Mouse (Mus musculus): ENCODE measurements at regions not wholly inside any gene's neighbourhood (a gene's known extent, or its start where the extent isn't known, plus 50 kb on each side); places are given as distances from the start of the nearest gene placed in this dataset.
"Not testable (repeated sequence)": the region's sequence is repeated elsewhere in the genome, so short reads cannot be mapped to it uniquely, and the experiment has no call there.

GRCm38 (mm10) chr2:95433996-95434395 is 884.0 kb upstream of the Lrrc4c start:
- H3K4me2 ChIP-seq (ENCODE audit: low read length); ATAC-seq (ENCODE audit: low FRiP score, low TSS enrichment); H3K4me3 ChIP-seq (replicated peaks; ENCODE audit: low read depth, low read length); H3K4me1 ChIP-seq (ENCODE audit: control insufficient read depth, insufficient read depth, low read length); H3K27me3 ChIP-seq (ENCODE audit: control insufficient read depth, insufficient read depth, low read length); H3K9me3 ChIP-seq (ENCODE audit: control insufficient read depth, low read length); H3K27ac ChIP-seq (replicated peaks; ENCODE audit: low read depth, low read length); DNase-seq; H3K36me3 ChIP-seq (ENCODE audit: control insufficient read depth, insufficient read depth, low read length); H3K9ac ChIP-seq (replicated peaks; ENCODE audit: low read length): not testable (repeated sequence)
- 79% methylated on average over 1 of the region's 1 CpGs for WGBS

GRCm38 (mm10) chr2:95440957-95441356 is 877.0 kb upstream of the Lrrc4c start:
- Histone ChIP-seq H3K36me3 (ENCODE audit: control insufficient read depth, insufficient read depth, low read length) (no peaks in the 10 kb centered on the region), H3K27ac (replicated peaks; ENCODE audit: low read depth, low read length) (no peak overlapping the region), H3K27me3 (ENCODE audit: control insufficient read depth, insufficient read depth, low read length) (no peaks in the 10 kb centered on the region), H3K9ac (replicated peaks; ENCODE audit: low read length) (no peak overlapping the region), H3K4me3 (replicated peaks; ENCODE audit: low read depth, low read length) (no peak overlapping the region), H3K9me3 (ENCODE audit: control insufficient read depth, low read length) (no peaks in the 10 kb centered on the region), H3K4me1 (ENCODE audit: control insufficient read depth, insufficient read depth, low read length) (no peaks in the 10 kb centered on the region), H3K4me2 (ENCODE audit: low read length) (no peak overlapping the region)
- ATAC-seq (ENCODE audit: low FRiP score, low TSS enrichment) (no peak), DNase-seq (no peak)

GRCm38 (mm10) chr2:95443245-95443799 is 874.6 kb upstream of the Lrrc4c start:
- WGBS = 72% methylated on average over 2 of the region's 2 CpGs
- no peak overlapping the region for H3K4me2 ChIP-seq (ENCODE audit: low read length)
- no peaks in the 10 kb centered on the region for H3K9me3 ChIP-seq (ENCODE audit: control insufficient read depth, low read length)
- no peaks in the 10 kb centered on the region for H3K36me3 ChIP-seq (ENCODE audit: control insufficient read depth, insufficient read depth, low read length)
- ATAC-seq (ENCODE audit: low FRiP score, low TSS enrichment) (no peak), DNase-seq (no peak)
- H3K27ac ChIP-seq (replicated peaks; ENCODE audit: low read depth, low read length) = no peak overlapping the region
- no peaks in the 10 kb centered on the region for H3K27me3 ChIP-seq (ENCODE audit: control insufficient read depth, insufficient read depth, low read length)
- H3K9ac ChIP-seq (replicated peaks; ENCODE audit: low read length) = no peak overlapping the region
- no peak overlapping the region for H3K4me3 ChIP-seq (replicated peaks; ENCODE audit: low read depth, low read length)
- H3K4me1 ChIP-seq (ENCODE audit: control insufficient read depth, insufficient read depth, low read length) = no peaks in the 10 kb centered on the region

- peak; percentile 65 for DNase-seq
- Histone ChIP-seq H3K9me3 (ENCODE audit: control insufficient read depth, low read length) (no peaks in the 10 kb centered on the region), H3K4me1 (ENCODE audit: control insufficient read depth, insufficient read depth, low read length) (0 out of 2 replicates have a peak, but pooled peaks cover 3% of the 10 kb centered on the region), H3K27ac (replicated peaks; ENCODE audit: low read depth, low read length) (no peak overlapping the region), H3K27me3 (ENCODE audit: control insufficient read depth, insufficient read depth, low read length) (no peaks in the 10 kb centered on the region), H3K9ac (replicated peaks; ENCODE audit: low read length) (no peak overlapping the region), H3K4me3 (replicated peaks; ENCODE audit: low read depth, low read length) (no peak overlapping the region), H3K36me3 (ENCODE audit: control insufficient read depth, insufficient read depth, low read length) (no peaks in the 10 kb centered on the region), H3K4me2 (ENCODE audit: low read length) (no peak overlapping the region)
- WGBS = 0% methylated on average over 1 of the region's 1 CpGs
- ATAC-seq (ENCODE audit: low FRiP score, low TSS enrichment) = peak; percentile 63
Observed at GRCm38 (mm10) chr2:95448897-95449296, 869.1 kb upstream of the Lrrc4c start.

DNA sequence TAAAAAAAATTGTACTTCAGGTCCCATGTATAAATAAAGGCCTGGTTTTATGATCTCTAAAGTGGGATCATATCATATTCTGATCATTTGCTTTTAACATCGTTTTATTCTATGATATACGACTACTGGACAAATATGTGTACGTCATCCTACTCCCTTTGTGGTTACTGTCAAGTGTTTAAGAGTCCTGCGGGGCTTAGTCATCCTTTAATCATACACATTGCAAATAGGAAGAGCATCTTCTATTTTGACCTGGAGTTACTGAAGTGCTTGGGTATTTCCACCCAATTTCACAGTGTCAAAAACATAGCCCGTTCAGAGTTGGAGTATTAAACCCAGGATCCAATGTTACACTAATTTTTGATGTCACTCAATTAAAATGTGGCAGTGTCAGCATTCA is 838.1 kb upstream of the Lrrc4c start:
- Histone ChIP-seq H3K27ac (replicated peaks; ENCODE audit: low read depth, low read length) (no peak overlapping the region), H3K36me3 (ENCODE audit: control insufficient read depth, insufficient read depth, low read length) (no peaks in the 10 kb centered on the region), H3K4me2 (ENCODE audit: low read length) (no peak overlapping the region), H3K9ac (replicated peaks; ENCODE audit: low read length) (no peak overlapping the region), H3K9me3 (ENCODE audit: control insufficient read depth, low read length) (no peaks in the 10 kb centered on the region), H3K4me3 (replicated peaks; ENCODE audit: low read depth, low read length) (no peak overlapping the region), H3K27me3 (ENCODE audit: control insufficient read depth, insufficient read depth, low read length) (no peaks in the 10 kb centered on the region), H3K4me1 (ENCODE audit: control insufficient read depth, insufficient read depth, low read length) (no peaks in the 10 kb centered on the region)
- 90% methylated on average over 5 of the region's 5 CpGs for WGBS
- ATAC-seq (ENCODE audit: low FRiP score, low TSS enrichment) (no peak), DNase-seq (no peak)

DNA sequence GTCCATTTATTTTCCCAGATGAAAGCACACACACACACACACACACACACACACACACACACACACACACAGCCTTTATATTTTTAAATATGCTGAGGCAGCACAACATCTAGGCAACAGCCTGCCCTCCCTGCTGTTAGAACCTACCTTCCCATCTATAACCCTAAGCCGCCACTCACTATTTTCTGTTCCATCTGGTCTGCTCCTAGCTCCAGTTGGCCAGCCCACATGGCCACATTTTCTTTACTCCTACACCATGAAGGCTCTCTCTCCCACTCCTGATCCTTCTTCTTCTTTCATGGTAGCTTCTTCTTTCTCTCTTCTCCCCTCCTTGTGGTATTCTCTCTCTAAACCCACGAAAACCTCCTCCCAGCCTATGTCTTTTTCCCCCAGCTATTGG is 834.6 kb upstream of the Lrrc4c start:
- Histone ChIP-seq H3K9ac (replicated peaks; ENCODE audit: low read length) (no peak overlapping the region), H3K4me3 (replicated peaks; ENCODE audit: low read depth, low read length) (no peak overlapping the region), H3K27ac (replicated peaks; ENCODE audit: low read depth, low read length) (no peak overlapping the region), H3K27me3 (ENCODE audit: control insufficient read depth, insufficient read depth, low read length) (no peaks in the 10 kb centered on the region), H3K36me3 (ENCODE audit: control insufficient read depth, insufficient read depth, low read length) (no peaks in the 10 kb centered on the region), H3K9me3 (ENCODE audit: control insufficient read depth, low read length) (no peaks in the 10 kb centered on the region), H3K4me1 (ENCODE audit: control insufficient read depth, insufficient read depth, low read length) (no peaks in the 10 kb centered on the region), H3K4me2 (ENCODE audit: low read length) (no peak overlapping the region)
- DNase-seq = no peak
- 94% methylated on average over 2 of the region's 2 CpGs for WGBS
- no peak for ATAC-seq (ENCODE audit: low FRiP score, low TSS enrichment)

- Histone ChIP-seq H3K4me2 (ENCODE audit: low read length) (no peak overlapping the region), H3K36me3 (ENCODE audit: control insufficient read depth, insufficient read depth, low read length) (no peaks in the 10 kb centered on the region), H3K27me3 (ENCODE audit: control insufficient read depth, insufficient read depth, low read length) (no peaks in the 10 kb centered on the region), H3K4me1 (ENCODE audit: control insufficient read depth, insufficient read depth, low read length) (no peaks in the 10 kb centered on the region), H3K9me3 (ENCODE audit: control insufficient read depth, low read length) (no peaks in the 10 kb centered on the region), H3K4me3 (replicated peaks; ENCODE audit: low read depth, low read length) (no peak overlapping the region), H3K9ac (replicated peaks; ENCODE audit: low read length) (no peak overlapping the region), H3K27ac (replicated peaks; ENCODE audit: low read depth, low read length) (no peak overlapping the region)
- WGBS = 92% methylated on average over 3 of the region's 3 CpGs
- no peak for DNase-seq
- ATAC-seq (ENCODE audit: low FRiP score, low TSS enrichment) = no peak
Observed at GRCm38 (mm10) chr2:95487580-95488135, 830.3 kb upstream of the Lrrc4c start.

- Histone ChIP-seq H3K27me3 (ENCODE audit: control insufficient read depth, insufficient read depth, low read length) (no peaks in the 10 kb centered on the region), H3K36me3 (ENCODE audit: control insufficient read depth, insufficient read depth, low read length) (no peaks in the 10 kb centered on the region), H3K4me2 (ENCODE audit: low read length) (no peak overlapping the region), H3K9me3 (ENCODE audit: control insufficient read depth, low read length) (no peaks in the 10 kb centered on the region), H3K4me1 (ENCODE audit: control insufficient read depth, insufficient read depth, low read length) (no peaks in the 10 kb centered on the region), H3K27ac (replicated peaks; ENCODE audit: low read depth, low read length) (no peak overlapping the region), H3K9ac (replicated peaks; ENCODE audit: low read length) (no peak overlapping the region), H3K4me3 (replicated peaks; ENCODE audit: low read depth, low read length) (no peak overlapping the region)
- ATAC-seq (ENCODE audit: low FRiP score, low TSS enrichment) = no peak
- DNase-seq = no peak
- 89% methylated on average over 2 of the region's 2 CpGs for WGBS
Observed at GRCm38 (mm10) chr2:95494026-95494697, 823.8 kb upstream of the Lrrc4c start.

DNA sequence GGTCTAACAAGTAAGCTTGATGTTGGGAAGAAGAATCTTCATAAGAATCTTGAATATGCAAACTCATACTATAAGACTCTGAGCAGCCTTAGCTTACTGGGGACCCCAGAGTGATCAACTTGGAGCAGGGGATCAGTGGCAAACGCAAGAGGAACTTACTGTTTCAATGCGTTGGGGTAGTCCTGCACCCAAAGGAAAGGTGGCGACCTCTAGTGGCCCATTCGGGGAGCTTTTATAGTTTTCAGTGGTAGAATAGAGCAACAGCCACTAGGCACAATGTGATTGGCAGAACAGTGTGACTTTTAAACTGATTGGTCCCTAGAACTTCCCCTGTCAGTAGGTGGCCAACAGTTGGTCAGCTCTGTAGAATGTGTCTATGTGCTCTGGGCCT is 823.3 kb upstream of the Lrrc4c start:
- peak; percentile 48; the same call in 1 of the 2 replicates for ATAC-seq (ENCODE audit: low FRiP score, low TSS enrichment)
- H3K9ac ChIP-seq (replicated peaks; ENCODE audit: low read length) = no peak overlapping the region
- no peaks in the 10 kb centered on the region for H3K36me3 ChIP-seq (ENCODE audit: control insufficient read depth, insufficient read depth, low read length)
- H3K4me2 ChIP-seq (ENCODE audit: low read length) = no peak overlapping the region
- H3K9me3 ChIP-seq (ENCODE audit: control insufficient read depth, low read length) = no peaks in the 10 kb centered on the region
- no peak for DNase-seq
- WGBS = 53% methylated on average over 4 of the region's 4 CpGs
- H3K27me3 ChIP-seq (ENCODE audit: control insufficient read depth, insufficient read depth, low read length) = no peaks in the 10 kb centered on the region
- no peak overlapping the region for H3K27ac ChIP-seq (replicated peaks; ENCODE audit: low read depth, low read length)
- no peaks in the 10 kb centered on the region for H3K4me1 ChIP-seq (ENCODE audit: control insufficient read depth, insufficient read depth, low read length)
- H3K4me3 ChIP-seq (replicated peaks; ENCODE audit: low read depth, low read length) = no peak overlapping the region

All from midbrain, embryonic 14.5 days (tissue).